Mouse (Mus musculus): ENCODE data around the gene Olfr372. TPM values are rescaled to one million over a fixed set of nuclear protein-coding genes. Genes with fewer than 3 reads are reported as not detected.
"Not testable (repeated sequence)": the region's sequence is repeated elsewhere in the genome, so short reads cannot be mapped to it uniquely, and the experiment has no call there.

The Olfr372 gene
- total and polyA plus RNA-seq, 3 experiments = not detected

- in situ Hi-C loops (cut with MboI; ENCODE audit: low pct_ligation_motif_present, low pct_unique_long_range_greater_than_20kb, low sequenced_read_pairs); H3K79me2 ChIP-seq (replicated peaks; ENCODE audit: control insufficient read depth, extremely low read depth, insufficient read depth, poor library complexity, severe bottlenecking); DNase-seq (ENCODE audit: extremely low read depth); H3K9ac ChIP-seq (ENCODE audit: insufficient read depth, low read depth); H3K27ac ChIP-seq (ENCODE audit: insufficient read depth, low read depth); dilution Hi-C loops (cut with MboI; ENCODE audit: extremely low pct_ligation_motif_present, extremely low pct_unique_long_range_greater_than_20kb, low sequenced_read_pairs); H3K4me1 ChIP-seq (ENCODE audit: control insufficient read depth in 1 of 2, insufficient read depth in 2 of 2); H3K36me3 ChIP-seq (replicated peaks in 1 of 2; ENCODE audit: control insufficient read depth in 1 of 2, insufficient read depth in 1 of 2, low read length in 1 of 2); H3K27me3 ChIP-seq (replicated peaks); H3K4me3 ChIP-seq (replicated peaks in 1 of 3; ENCODE audit: low read depth in 2 of 3, low read length in 2 of 3, poor library complexity in 1 of 3); H3K4me2 ChIP-seq (ENCODE audit: insufficient read depth, low read depth, poor library complexity, severe bottlenecking); H3K9me3 ChIP-seq (replicated peaks; ENCODE audit: low read length): not testable (repeated sequence)
- peak; percentile 65 for TF ChIP-seq BHLHE40 (IDR thresholded peaks at IDR 0.05; ENCODE audit: low read depth, low read length)
- TF ChIP-seq CTCF (conservative IDR thresholded peaks at IDR 0.05 in 1 of 2, IDR thresholded peaks at IDR 0.05 in 1 of 2; ENCODE audit: low read depth in 2 of 2, low read length in 2 of 2) = peak; percentile 17 to 20; a peak in 2 of 4 replicates
These were observed 8.1 kb upstream of the Olfr372 start for GRCm38 (mm10) chr8:72032926-72033325.

DNA sequence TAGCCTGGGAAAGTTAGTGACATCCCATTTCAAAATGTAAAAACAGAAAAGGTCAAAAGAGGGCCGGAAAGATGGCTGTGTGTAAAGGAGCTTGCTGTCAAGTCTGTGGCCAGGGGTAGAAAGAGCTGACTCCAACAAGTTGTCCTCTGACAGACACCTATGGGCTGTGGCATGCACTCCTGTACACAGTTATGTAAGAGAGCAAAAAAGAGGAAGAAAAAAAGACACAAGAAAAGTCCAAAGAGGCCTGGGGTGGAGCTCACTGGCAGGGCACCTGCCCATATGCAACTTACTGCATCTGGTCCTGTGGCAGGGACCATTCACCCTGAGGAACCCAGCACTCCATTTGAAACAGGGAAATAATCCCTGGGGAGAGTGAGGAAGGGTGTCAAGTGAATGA, 1.5 kb downstream of the Olfr372 start:
- H3K4me1 ChIP-seq (ENCODE audit: control insufficient read depth in 1 of 2, insufficient read depth in 2 of 2) = peaks cover 0 to 13% of the 10 kb centered on the region in 2 experiments; a peak in 2 of 4 replicates
- H3K4me2 ChIP-seq (ENCODE audit: insufficient read depth, low read depth, poor library complexity, severe bottlenecking) = no peak overlapping the region
- H3K36me3 ChIP-seq (replicated peaks in 1 of 2; ENCODE audit: control insufficient read depth in 1 of 2, insufficient read depth in 1 of 2, low read length in 1 of 2) = no peaks in the 10 kb centered on the region
- no peaks in the 10 kb centered on the region for H3K79me2 ChIP-seq (replicated peaks; ENCODE audit: control insufficient read depth, extremely low read depth, insufficient read depth, poor library complexity, severe bottlenecking)
- dilution Hi-C loops (cut with MboI; ENCODE audit: extremely low pct_ligation_motif_present, extremely low pct_unique_long_range_greater_than_20kb, low sequenced_read_pairs) = no loop called here
- no peak overlapping the region for H3K27ac ChIP-seq (ENCODE audit: insufficient read depth, low read depth)
- no peaks in the 10 kb centered on the region for H3K27me3 ChIP-seq (replicated peaks)
- H3K4me3 ChIP-seq (replicated peaks in 1 of 3; ENCODE audit: low read depth in 2 of 3, low read length in 2 of 3, poor library complexity in 1 of 3) = no peak overlapping the region
- TF ChIP-seq EP300 (IDR thresholded peaks at IDR 0.05; ENCODE audit: low read length) = no peak
- TF ChIP-seq SMC3 (IDR thresholded peaks at IDR 0.05; ENCODE audit: low read depth, low read length) = no peak
- no peak for TF ChIP-seq TCF12 (IDR thresholded peaks at IDR 0.05; ENCODE audit: low read depth, low read length)
- no peak for TF ChIP-seq MAZ (IDR thresholded peaks at IDR 0.05; ENCODE audit: low read depth, low read length)
- no peak for TF ChIP-seq CHD1 (IDR thresholded peaks at IDR 0.05; ENCODE audit: low read depth, low read length)
- TF ChIP-seq UBTF (IDR thresholded peaks at IDR 0.05; ENCODE audit: low read depth, low read length) = no peak
- no peak for TF ChIP-seq KAT2A (IDR thresholded peaks at IDR 0.05; ENCODE audit: insufficient replicate concordance, low read length)
- TF ChIP-seq POLR2AphosphoS2 (IDR thresholded peaks at IDR 0.05; ENCODE audit: low read depth, low read length) = no peak
- TF ChIP-seq JUN (IDR thresholded peaks at IDR 0.05; ENCODE audit: insufficient read depth, low read depth, low read length) = no peak
- no peak for TF ChIP-seq MEF2A (IDR thresholded peaks at IDR 0.05; ENCODE audit: borderline replicate concordance, low read depth, low read length)
- TF ChIP-seq ZMIZ1 (IDR thresholded peaks at IDR 0.05; ENCODE audit: low read depth, low read length) = no peak
- no peak for TF ChIP-seq USF1 (IDR thresholded peaks at IDR 0.05; ENCODE audit: low read depth, low read length)
- no peak for DNase-seq (ENCODE audit: extremely low read depth)
- in situ Hi-C loops (cut with MboI; ENCODE audit: low pct_ligation_motif_present, low pct_unique_long_range_greater_than_20kb, low sequenced_read_pairs) = no loop called here
- H3K9ac ChIP-seq (ENCODE audit: insufficient read depth, low read depth) = no peak overlapping the region
- no peaks in the 10 kb centered on the region for H3K9me3 ChIP-seq (replicated peaks; ENCODE audit: low read length)

GRCm38 (mm10) chr8:72054633-72055032, 13.6 kb downstream of the Olfr372 start:
- dilution Hi-C loops (cut with MboI; ENCODE audit: extremely low pct_ligation_motif_present, extremely low pct_unique_long_range_greater_than_20kb, low sequenced_read_pairs); H3K9ac ChIP-seq (ENCODE audit: insufficient read depth, low read depth); DNase-seq (ENCODE audit: extremely low read depth); H3K4me2 ChIP-seq (ENCODE audit: insufficient read depth, low read depth, poor library complexity, severe bottlenecking); H3K27me3 ChIP-seq (replicated peaks); H3K9me3 ChIP-seq (replicated peaks; ENCODE audit: low read length); H3K36me3 ChIP-seq (replicated peaks in 1 of 2; ENCODE audit: control insufficient read depth in 1 of 2, insufficient read depth in 1 of 2, low read length in 1 of 2); H3K4me1 ChIP-seq (ENCODE audit: control insufficient read depth in 1 of 2, insufficient read depth in 2 of 2); H3K4me3 ChIP-seq (replicated peaks in 1 of 3; ENCODE audit: low read depth in 2 of 3, low read length in 2 of 3, poor library complexity in 1 of 3); H3K79me2 ChIP-seq (replicated peaks; ENCODE audit: control insufficient read depth, extremely low read depth, insufficient read depth, poor library complexity, severe bottlenecking); in situ Hi-C loops (cut with MboI; ENCODE audit: low pct_ligation_motif_present, low pct_unique_long_range_greater_than_20kb, low sequenced_read_pairs); H3K27ac ChIP-seq (ENCODE audit: insufficient read depth, low read depth): not testable (repeated sequence)

- H3K4me1 ChIP-seq (ENCODE audit: control insufficient read depth in 1 of 2, insufficient read depth in 2 of 2); H3K9me3 ChIP-seq (replicated peaks; ENCODE audit: low read length); DNase-seq (ENCODE audit: extremely low read depth); H3K27ac ChIP-seq (ENCODE audit: insufficient read depth, low read depth); dilution Hi-C loops (cut with MboI; ENCODE audit: extremely low pct_ligation_motif_present, extremely low pct_unique_long_range_greater_than_20kb, low sequenced_read_pairs); H3K4me3 ChIP-seq (replicated peaks in 1 of 3; ENCODE audit: low read depth in 2 of 3, low read length in 2 of 3, poor library complexity in 1 of 3); in situ Hi-C loops (cut with MboI; ENCODE audit: low pct_ligation_motif_present, low pct_unique_long_range_greater_than_20kb, low sequenced_read_pairs); H3K9ac ChIP-seq (ENCODE audit: insufficient read depth, low read depth); H3K27me3 ChIP-seq (replicated peaks); H3K36me3 ChIP-seq (replicated peaks in 1 of 2; ENCODE audit: control insufficient read depth in 1 of 2, insufficient read depth in 1 of 2, low read length in 1 of 2); H3K79me2 ChIP-seq (replicated peaks; ENCODE audit: control insufficient read depth, extremely low read depth, insufficient read depth, poor library complexity, severe bottlenecking); H3K4me2 ChIP-seq (ENCODE audit: insufficient read depth, low read depth, poor library complexity, severe bottlenecking): not testable (repeated sequence)
These were observed 16.6 kb downstream of the Olfr372 start for GRCm38 (mm10) chr8:72057643-72058042.

All from CH12.LX (cell line).